Mouse (Mus musculus): Measurements from ENCODE around the gene Stra8. TPM values are rescaled to one million over a fixed set of nuclear protein-coding genes. Genes with fewer than 3 reads are reported as not detected.

The Stra8 gene
- polyA plus RNA-seq (2017; shearing (Covaris generic)): not detected

DNA sequence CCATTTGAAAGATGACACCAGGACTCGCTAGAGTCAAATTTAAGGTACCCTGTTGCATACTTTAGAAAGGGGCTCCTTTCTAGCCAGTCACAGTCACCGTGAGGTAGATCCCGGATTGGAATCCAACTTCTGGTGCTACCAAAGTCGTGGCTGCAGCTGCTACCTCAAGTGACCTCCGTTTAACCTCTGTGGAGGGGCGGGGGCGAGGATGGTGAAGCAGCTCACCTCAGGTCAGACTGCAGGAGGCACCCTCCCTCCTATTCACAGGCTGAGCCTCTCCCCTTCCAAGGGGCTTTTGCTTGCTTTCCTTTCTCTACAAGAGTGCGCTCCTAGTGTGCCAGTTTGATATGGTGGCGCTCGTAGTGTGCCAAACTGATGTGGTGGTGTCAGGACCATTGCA is at the start of gene Stra8:
Gene Stra8 (plus strand): TSS at position 208 of the 400 bp plus-strand sequence.

DNA sequence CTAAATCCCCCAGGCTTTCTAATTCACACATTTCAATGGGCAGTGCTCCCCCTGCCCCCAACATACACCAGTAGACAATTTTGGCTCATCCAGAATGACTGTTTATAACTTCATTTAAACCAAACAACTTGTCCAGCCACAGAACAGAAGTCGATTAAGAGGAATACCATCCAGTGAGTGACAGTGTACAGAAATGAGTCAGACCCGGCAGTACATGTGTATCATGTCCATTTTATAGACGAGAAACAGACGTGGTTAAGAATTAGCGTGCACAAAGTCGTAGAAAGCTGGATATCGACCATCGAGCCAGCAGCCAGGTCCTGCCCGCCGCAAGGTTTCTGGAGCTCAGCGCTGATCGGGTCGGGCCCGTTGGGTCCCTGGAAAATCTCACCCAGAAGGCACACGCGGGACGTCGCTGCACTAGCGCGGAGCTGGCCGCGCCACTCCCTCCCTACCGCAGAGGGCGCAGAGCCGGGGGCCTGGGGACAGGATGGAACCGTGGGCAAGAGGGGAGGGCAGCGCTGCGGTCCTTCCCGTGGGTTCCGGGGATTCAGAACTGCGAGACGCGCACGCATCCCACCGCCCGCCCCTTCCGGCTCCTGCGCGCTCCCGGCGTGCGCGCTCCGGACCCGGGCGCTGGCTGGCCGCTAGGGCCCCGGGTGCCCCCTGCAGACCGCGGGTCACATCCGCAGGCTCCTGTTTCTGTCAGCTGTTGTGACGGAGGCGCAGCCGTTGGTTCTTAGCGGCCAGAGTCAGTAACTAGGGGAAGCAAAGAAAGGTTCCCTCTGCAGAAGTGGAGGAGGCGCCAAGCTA is 42.2 kb upstream of the Stra8 start, which contains the start of gene Cyren:
Gene Cyren (minus strand): TSS at position 552 of the 813 bp plus-strand sequence.

DNA sequence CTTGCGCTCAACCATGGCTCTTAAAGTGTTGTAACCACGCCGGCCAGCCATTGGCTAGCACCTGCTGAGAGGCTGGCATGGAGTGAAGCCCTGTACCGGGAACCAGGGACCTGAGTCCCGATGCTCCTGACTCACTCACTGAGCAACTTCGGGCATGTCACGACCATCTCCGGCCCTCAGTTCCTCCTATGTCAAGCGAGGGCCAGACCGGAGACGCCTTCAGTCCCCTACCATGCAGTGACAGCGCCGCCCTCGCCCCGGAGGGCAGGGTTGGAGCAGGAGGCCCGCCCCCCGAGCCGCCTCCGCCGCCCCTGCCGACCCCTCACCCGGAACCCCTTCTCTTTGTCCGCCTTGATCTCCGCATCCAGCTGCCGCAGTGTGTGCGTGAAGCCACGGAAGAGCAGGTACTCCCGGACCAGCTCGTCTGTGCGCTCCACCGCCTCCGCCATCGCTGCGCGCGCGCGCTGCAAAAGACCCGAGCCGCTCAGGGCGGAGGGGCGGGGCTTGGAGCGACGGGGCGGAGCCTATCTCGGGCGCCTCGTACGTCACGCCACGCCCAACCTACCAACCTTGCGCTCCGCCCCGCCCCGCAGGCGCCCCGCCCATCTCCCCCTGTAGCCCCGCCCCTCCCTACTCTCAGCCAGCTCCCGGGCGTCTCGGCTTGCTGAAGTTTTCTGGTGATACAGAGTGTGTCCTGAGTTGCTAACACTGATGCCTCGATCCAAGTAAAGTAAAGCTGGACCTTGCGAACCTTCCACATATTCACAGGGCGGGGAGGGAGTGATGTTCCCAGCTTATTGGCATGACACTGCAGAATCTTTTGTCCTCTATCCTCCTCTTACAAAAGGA is 9.4 kb upstream of the Stra8 start, which contains the start of gene Wdr91:
Gene Wdr91 (minus strand): TSS at position 506 of the 849 bp plus-strand sequence.

DNA sequence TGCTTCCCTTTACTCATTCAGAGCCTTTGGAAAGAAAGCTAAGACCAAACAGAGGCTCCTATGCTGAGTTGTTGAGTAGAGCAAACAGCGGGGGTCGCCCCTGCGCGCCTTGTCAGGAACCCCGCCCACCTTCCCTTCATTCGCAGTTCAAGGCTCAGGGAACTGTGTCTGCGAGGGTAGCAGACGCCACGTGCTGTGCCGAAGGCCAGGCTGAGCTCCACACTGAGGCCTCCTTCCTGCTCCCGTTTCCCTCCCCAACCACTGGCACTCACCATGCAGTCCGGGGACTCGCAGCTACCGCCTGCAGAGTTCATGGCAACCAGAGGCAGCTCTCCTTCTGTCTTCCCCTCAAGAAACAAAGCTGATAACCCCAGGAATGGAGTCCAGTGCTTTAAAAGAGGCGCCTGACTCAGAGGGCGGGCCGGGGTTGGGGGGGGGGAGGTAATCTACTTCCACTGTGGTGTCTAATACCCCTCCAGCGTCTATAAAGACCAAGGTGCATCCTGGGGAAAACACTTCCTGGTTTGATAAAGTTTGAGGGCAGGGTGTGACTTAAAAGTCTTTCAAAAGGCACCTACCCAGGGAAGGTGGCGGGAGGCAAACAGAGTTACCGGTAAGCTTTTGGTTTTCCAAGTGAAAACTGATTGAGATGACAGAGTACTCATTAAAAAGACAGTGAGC is 68.3 kb downstream of the Stra8 start, which contains the start of gene Slc23a4:
Gene Slc23a4 (minus strand): TSS at position 324 of the 681 bp plus-strand sequence.

Other genes starting within 250 kb of the Stra8 start
- 1 to 10 TPM; 1.6 to 2.0 TPM for gene Agbl3, start 139.7 kb upstream of the Stra8 start, polyA plus RNA-seq (2017; shearing (Covaris generic))
- 10 to 100 TPM; 13.1 to 33.4 TPM for gene Tmem140, start 57.0 kb upstream of the Stra8 start, polyA plus RNA-seq (2017; shearing (Covaris generic))
- 1 to 10 TPM; 7.5 to 8.4 TPM for gene Cyren, start 42.1 kb upstream of the Stra8 start, polyA plus RNA-seq (2017; shearing (Covaris generic))
- gene Wdr91, start 9.3 kb upstream of the Stra8 start, polyA plus RNA-seq (2017; shearing (Covaris generic)): 10 to 100 TPM; 17.8 to 18.6 TPM
- gene Slc23a4, start 68.2 kb downstream of the Stra8 start, polyA plus RNA-seq (2017; shearing (Covaris generic)): under 1 TPM in 1 of 2 experiments, not detected in 1; 0.23 TPM
- gene Cnot4, start 213.6 kb downstream of the Stra8 start, polyA plus RNA-seq (2017; shearing (Covaris generic)): 10 to 100 TPM; 35.4 to 43.8 TPM

Measured in activated CD4-positive, CD25-positive, alpha-beta regulatory T cell (primary cell).